Mouse (Mus musculus) bone marrow, adult 2 months (tissue): ENCODE data around the gene Gpr152.

Experiments used
- CTCF ChIP-seq: fragments of 200-500 bp; IDR thresholded peaks from 2 replicates; pipeline ENCODE4 v1.5.1; 2011; ENCODE audit warnings: low read length, control low read depth; ENCODE audit not compliant: control insufficient read depth, insufficient read depth
- POLR2A ChIP-seq: fragments of 200-500 bp; IDR thresholded peaks from 2 replicates; pipeline ENCODE4 v1.6.1; 2011; ENCODE audit warnings: low read depth, mild to moderate bottlenecking, control low read depth, low read length, borderline replicate concordance; ENCODE audit not compliant: control insufficient read depth

DNA sequence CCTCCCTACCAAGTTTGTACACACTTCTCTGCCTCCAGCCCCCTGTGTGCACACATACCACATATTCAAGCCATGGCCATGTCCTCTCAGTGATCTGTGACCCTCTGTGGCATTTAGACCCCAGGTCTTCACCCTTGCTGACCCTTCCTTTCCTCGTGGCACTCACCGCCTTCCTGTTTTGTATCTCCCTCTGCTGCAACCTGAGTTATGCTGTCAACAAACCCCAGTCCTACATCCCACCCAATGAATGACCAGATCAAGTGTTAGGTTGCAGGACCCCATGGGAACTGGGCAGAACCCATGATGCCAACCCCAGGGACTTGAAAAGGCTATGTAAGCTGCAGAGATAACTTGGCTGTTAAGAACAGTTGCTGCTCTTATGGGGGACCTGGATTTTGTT lies 37.5 kb upstream of the Gpr152 start:
- TF ChIP-seq CTCF: no peak
- no peak for TF ChIP-seq POLR2A
